Mouse (Mus musculus) liver, embryonic 14.5 days (tissue): Measurements from ENCODE around the gene Apba2.

Experiments used
- CTCF ChIP-seq: IDR thresholded peaks from 2 replicates; pipeline ENCODE4 v1.5.1; 2016; ENCODE audit warnings: antibody characterized with exemption, low read depth, control low read depth
- EP300 ChIP-seq: IDR thresholded peaks from 2 replicates; pipeline ENCODE4 v1.6.1; 2016; ENCODE audit warnings: antibody characterized with exemption, low read depth

DNA sequence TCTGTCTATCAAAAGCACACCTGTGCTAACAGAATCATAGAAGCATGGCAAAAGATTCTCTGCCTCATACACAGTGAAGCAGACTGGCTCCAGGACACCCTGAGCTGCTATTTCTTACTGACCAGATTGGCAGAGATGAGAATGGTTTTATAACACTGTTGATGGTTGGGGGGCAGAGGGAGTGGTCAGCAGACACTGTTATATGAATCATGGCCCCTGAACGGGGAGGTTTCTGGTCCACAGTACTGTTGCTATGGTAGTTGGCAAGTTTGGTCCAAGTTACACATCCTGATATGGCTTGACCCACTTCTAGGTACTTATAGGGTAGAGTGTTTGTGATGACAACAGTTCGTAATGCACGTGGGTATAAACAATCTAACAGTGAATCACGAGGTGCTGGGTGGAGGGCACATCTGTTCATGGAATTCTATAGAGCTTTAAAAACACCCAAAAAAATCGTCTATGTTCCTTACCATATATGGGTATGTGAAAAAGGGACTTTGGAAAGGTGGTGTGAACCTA, 49.6 kb upstream of the Apba2 start:
- no peak for TF ChIP-seq CTCF
- TF ChIP-seq EP300, result no peak
